Mouse (Mus musculus): ENCODE results near the gene Clip4. TPM values are rescaled to one million over a fixed set of nuclear protein-coding genes. Genes with fewer than 3 reads are reported as not detected.
A peak's percentile ranks its signal among the peaks of the same experiment; 100 is the strongest.

Gene Clip4
- polyA plus RNA-seq, 1 experiment from 2014 or later: 15.3 TPM

- Histone ChIP-seq H3K4me3 (no peak overlapping the region), H3K27ac (no peak overlapping the region), H3K4me1 (no peaks in the 10 kb centered on the region), H3K36me3 (no peaks in the 10 kb centered on the region), H3K9ac (no peak overlapping the region), H3K4me2 (no peak overlapping the region), H3K27me3 (no peaks in the 10 kb centered on the region), H3K9me3 (no peaks in the 10 kb centered on the region)
- ATAC-seq (ENCODE audit: insufficient number of reproducible peaks, low FRiP score, low TSS enrichment, low read depth): no peak
- 92% methylated on average over 3 of the region's 3 CpGs for WGBS
Observed at GRCm38 (mm10) chr17:71770696-71771095, 2.4 kb downstream of the Clip4 start.

- no peak overlapping the region for H3K4me3 ChIP-seq
- no peak for ATAC-seq (ENCODE audit: insufficient number of reproducible peaks, low FRiP score, low TSS enrichment, low read depth)
- no peaks in the 10 kb centered on the region for H3K9me3 ChIP-seq
- H3K36me3 ChIP-seq: no peaks in the 10 kb centered on the region
- H3K9ac ChIP-seq: no peak overlapping the region
- WGBS: 69% methylated on average over 4 of the region's 4 CpGs
- H3K4me2 ChIP-seq: no peak overlapping the region
- H3K4me1 ChIP-seq: no peaks in the 10 kb centered on the region
- no peaks in the 10 kb centered on the region for H3K27me3 ChIP-seq
- H3K27ac ChIP-seq: no peak overlapping the region
Observed at GRCm38 (mm10) chr17:71774173-71774572, 5.9 kb downstream of the Clip4 start.

GRCm38 (mm10) chr17:71775279-71775678, 7.0 kb downstream of the Clip4 start:
- H3K27me3 ChIP-seq: no peaks in the 10 kb centered on the region
- H3K9ac ChIP-seq: no peak overlapping the region
- no peak overlapping the region for H3K27ac ChIP-seq
- WGBS: 64% methylated on average over 4 of the region's 4 CpGs
- H3K4me3 ChIP-seq: no peak overlapping the region
- no peaks in the 10 kb centered on the region for H3K4me1 ChIP-seq
- no peaks in the 10 kb centered on the region for H3K36me3 ChIP-seq
- no peaks in the 10 kb centered on the region for H3K9me3 ChIP-seq
- ATAC-seq (ENCODE audit: insufficient number of reproducible peaks, low FRiP score, low TSS enrichment, low read depth): no peak
- no peak overlapping the region for H3K4me2 ChIP-seq

- peaks cover 18% of the 10 kb centered on the region for H3K4me1 ChIP-seq
- no peaks in the 10 kb centered on the region for H3K36me3 ChIP-seq
- no peak for ATAC-seq (ENCODE audit: insufficient number of reproducible peaks, low FRiP score, low TSS enrichment, low read depth)
- H3K27ac ChIP-seq: no peak overlapping the region
- no peak overlapping the region for H3K4me2 ChIP-seq
- no peak overlapping the region for H3K9ac ChIP-seq
- WGBS: 79% methylated on average over 3 of the region's 3 CpGs
- no peak overlapping the region for H3K4me3 ChIP-seq
- no peaks in the 10 kb centered on the region for H3K27me3 ChIP-seq
- H3K9me3 ChIP-seq: no peaks in the 10 kb centered on the region
Observed at GRCm38 (mm10) chr17:71778696-71779095, 10.4 kb downstream of the Clip4 start.

- WGBS: 14% methylated on average over 2 of the region's 2 CpGs
- Histone ChIP-seq H3K4me3 (no peak overlapping the region), H3K27ac (no peak overlapping the region)
Observed at GRCm38 (mm10) chr17:71780490-71780889, 12.2 kb downstream of the Clip4 start.

GRCm38 (mm10) chr17:71780945-71781344, 12.7 kb downstream of the Clip4 start:
- Histone ChIP-seq H3K9ac (no peak overlapping the region), H3K4me1 (peaks cover 18% of the 10 kb centered on the region), H3K4me3 (no peak overlapping the region), H3K27ac (no peak overlapping the region), H3K4me2 (no peak overlapping the region), H3K27me3 (no peaks in the 10 kb centered on the region), H3K9me3 (no peaks in the 10 kb centered on the region), H3K36me3 (no peaks in the 10 kb centered on the region)
- no peak for ATAC-seq (ENCODE audit: insufficient number of reproducible peaks, low FRiP score, low TSS enrichment, low read depth)
- WGBS: 44% methylated on average over 4 of the region's 4 CpGs

More at GRCm38 (mm10) chr17:71780490-71780889, 12.2 kb downstream of the Clip4 start:
- H3K36me3 ChIP-seq: no peaks in the 10 kb centered on the region
- no peak overlapping the region for H3K4me2 ChIP-seq
- no peaks in the 10 kb centered on the region for H3K27me3 ChIP-seq
- H3K9ac ChIP-seq: no peak overlapping the region
- peaks cover 18% of the 10 kb centered on the region for H3K4me1 ChIP-seq
- ATAC-seq (ENCODE audit: insufficient number of reproducible peaks, low FRiP score, low TSS enrichment, low read depth): no peak
- H3K9me3 ChIP-seq: no peaks in the 10 kb centered on the region

GRCm38 (mm10) chr17:71782242-71782698, 14.0 kb downstream of the Clip4 start:
- Histone ChIP-seq H3K4me3 (peak overlapping the region; percentile 76), H3K4me1 (peaks cover 18% of the 10 kb centered on the region), H3K27me3 (no peaks in the 10 kb centered on the region), H3K9ac (peak overlapping the region; percentile 74), H3K36me3 (no peaks in the 10 kb centered on the region), H3K9me3 (no peaks in the 10 kb centered on the region), H3K4me2 (peak overlapping the region; percentile 91), H3K27ac (no peak overlapping the region)
- WGBS: 1% methylated on average over 26 of the region's 29 CpGs
- peak; percentile 44; the same call in 1 of the 2 replicates for ATAC-seq (ENCODE audit: insufficient number of reproducible peaks, low FRiP score, low TSS enrichment, low read depth)

GRCm38 (mm10) chr17:71782699-71783365, 14.6 kb downstream of the Clip4 start:
- no peaks in the 10 kb centered on the region for H3K27me3 ChIP-seq
- peak overlapping the region; percentile 74 for H3K9ac ChIP-seq
- no peaks in the 10 kb centered on the region for H3K9me3 ChIP-seq
- peak overlapping the region; percentile 91 for H3K4me2 ChIP-seq
- H3K36me3 ChIP-seq: no peaks in the 10 kb centered on the region
- H3K27ac ChIP-seq: peak overlapping the region; percentile 18
- peak; percentile 49; the same call in 1 of the 2 replicates for ATAC-seq (ENCODE audit: insufficient number of reproducible peaks, low FRiP score, low TSS enrichment, low read depth)
- under 1% methylated on average over 45 of the region's 59 CpGs for WGBS
- H3K4me1 ChIP-seq: peaks cover 18% of the 10 kb centered on the region
- peak overlapping the region; percentile 76 for H3K4me3 ChIP-seq

- Histone ChIP-seq H3K9ac (peak overlapping the region; percentile 74), H3K36me3 (no peaks in the 10 kb centered on the region), H3K9me3 (no peaks in the 10 kb centered on the region), H3K4me1 (peaks cover 18% of the 10 kb centered on the region), H3K4me3 (peak overlapping the region; percentile 76), H3K27ac (no peak overlapping the region), H3K4me2 (peak overlapping the region; percentile 91), H3K27me3 (no peaks in the 10 kb centered on the region)
- 12% methylated on average over 10 of the region's 10 CpGs for WGBS
- no peak for ATAC-seq (ENCODE audit: insufficient number of reproducible peaks, low FRiP score, low TSS enrichment, low read depth)
Observed at GRCm38 (mm10) chr17:71783366-71783735, 15.1 kb downstream of the Clip4 start.

- H3K27me3 ChIP-seq: no peaks in the 10 kb centered on the region
- H3K36me3 ChIP-seq: peaks cover 7% of the 10 kb centered on the region; the same call in 1 of the 2 replicates
- ATAC-seq (ENCODE audit: insufficient number of reproducible peaks, low FRiP score, low TSS enrichment, low read depth): no peak
- H3K4me2 ChIP-seq: no peak overlapping the region
- H3K9me3 ChIP-seq: no peaks in the 10 kb centered on the region
- H3K4me1 ChIP-seq: peaks cover 11% of the 10 kb centered on the region
- H3K4me3 ChIP-seq: no peak overlapping the region
- H3K9ac ChIP-seq: no peak overlapping the region
- H3K27ac ChIP-seq: no peak overlapping the region
Observed at GRCm38 (mm10) chr17:71786456-71786855, 18.2 kb downstream of the Clip4 start.

GRCm38 (mm10) chr17:71791109-71791508, 22.8 kb downstream of the Clip4 start:
- H3K9me3 ChIP-seq: no peaks in the 10 kb centered on the region

GRCm38 (mm10) chr17:71791622-71792021, 23.3 kb downstream of the Clip4 start:
- no peaks in the 10 kb centered on the region for H3K4me1 ChIP-seq
- no peak overlapping the region for H3K9ac ChIP-seq
- H3K36me3 ChIP-seq: peaks cover 13% of the 10 kb centered on the region; the same call in 1 of the 2 replicates
- H3K9me3 ChIP-seq: no peaks in the 10 kb centered on the region
- ATAC-seq (ENCODE audit: insufficient number of reproducible peaks, low FRiP score, low TSS enrichment, low read depth): no peak
- 59% methylated on average over 4 of the region's 4 CpGs for WGBS
- H3K27me3 ChIP-seq: no peaks in the 10 kb centered on the region
- H3K4me2 ChIP-seq: no peak overlapping the region
- H3K27ac ChIP-seq: no peak overlapping the region
- no peak overlapping the region for H3K4me3 ChIP-seq

More at GRCm38 (mm10) chr17:71791109-71791508, 22.8 kb downstream of the Clip4 start:
- no peak overlapping the region for H3K4me2 ChIP-seq
- ATAC-seq (ENCODE audit: insufficient number of reproducible peaks, low FRiP score, low TSS enrichment, low read depth): no peak
- H3K27ac ChIP-seq: no peak overlapping the region
- H3K4me1 ChIP-seq: no peaks in the 10 kb centered on the region
- H3K36me3 ChIP-seq: peaks cover 13% of the 10 kb centered on the region; the same call in 1 of the 2 replicates
- no peaks in the 10 kb centered on the region for H3K27me3 ChIP-seq
- H3K9ac ChIP-seq: no peak overlapping the region
- 83% methylated on average over 4 of the region's 4 CpGs for whole genome bisulfite sequencing
- H3K4me3 ChIP-seq: no peak overlapping the region

Data from limb, embryonic 15.5 days (tissue).